16 mouse cellular contexts compared by ENCODE assay signal in genomic region chr16:43111288-43111687, GRCm38 (mm10).
DNase-seq lines count a peak whose midpoint lies in the region; ATAC-seq lines count a peak whose summit lies in the region.
"Had no signal": no experiment of that assay in that cellular context is flagged by ENCODE, and none has a peak within 500 bp of the region (broad histone marks: within the 10 kb centered on the region; RNA-seq: fewer than 3 reads in every experiment).

No protein-coding gene starts in this region.

- no peak overlapping the region for H3K27ac ChIP-seq in midbrain, embryonic 11.5 days (ENCODE audit: low read depth, low read length)
- no peak overlapping the region for H3K27ac ChIP-seq in midbrain, embryonic 14.5 days (replicated peaks; ENCODE audit: low read depth, low read length)
- H3K27ac ChIP-seq: embryonic facial prominence, embryonic 10.5 days; embryonic facial prominence, embryonic 12.5 days; forebrain, embryonic 13.5 days; forebrain, embryonic 15.5 days had no signal

- H3K4me3 ChIP-seq in midbrain, embryonic 11.5 days (ENCODE audit: low read depth, low read length) = no peak overlapping the region
- no peak overlapping the region for H3K4me3 ChIP-seq in midbrain, embryonic 14.5 days (replicated peaks; ENCODE audit: low read depth, low read length)
- H3K4me3 ChIP-seq: embryonic facial prominence, embryonic 10.5 days; embryonic facial prominence, embryonic 12.5 days; forebrain, embryonic 13.5 days; forebrain, embryonic 15.5 days had no signal

- no peaks in the 10 kb centered on the region for H3K36me3 ChIP-seq in midbrain, embryonic 11.5 days (ENCODE audit: control insufficient read depth, insufficient read depth, low read length)
- H3K36me3 ChIP-seq in midbrain, embryonic 14.5 days (ENCODE audit: control insufficient read depth, insufficient read depth, low read length) = no peaks in the 10 kb centered on the region
- H3K36me3 ChIP-seq: embryonic facial prominence, embryonic 10.5 days; embryonic facial prominence, embryonic 12.5 days; forebrain, embryonic 15.5 days had no signal

- WGBS in midbrain, embryonic 11.5 days = 74% methylated on average over 1 of the region's 1 CpGs
- 86% methylated on average over 1 of the region's 1 CpGs for WGBS in midbrain, embryonic 14.5 days

- H3K9me3 ChIP-seq in midbrain, embryonic 11.5 days (ENCODE audit: control insufficient read depth, low read length) = no peaks in the 10 kb centered on the region
- H3K9me3 ChIP-seq in midbrain, embryonic 14.5 days (ENCODE audit: control insufficient read depth, low read length) = no peaks in the 10 kb centered on the region
- H3K9me3 ChIP-seq: embryonic facial prominence, embryonic 10.5 days; embryonic facial prominence, embryonic 12.5 days; forebrain, embryonic 13.5 days; forebrain, embryonic 15.5 days had no signal

- H3K4me1 ChIP-seq in midbrain, embryonic 11.5 days (ENCODE audit: control insufficient read depth, insufficient read depth, low read length) = no peaks in the 10 kb centered on the region
- no peaks in the 10 kb centered on the region for H3K4me1 ChIP-seq in midbrain, embryonic 14.5 days (ENCODE audit: control insufficient read depth, insufficient read depth, low read length)
- H3K4me1 ChIP-seq: embryonic facial prominence, embryonic 12.5 days; forebrain, embryonic 13.5 days; forebrain, embryonic 15.5 days had no signal

- no peaks in the 10 kb centered on the region for H3K27me3 ChIP-seq in midbrain, embryonic 11.5 days (ENCODE audit: control insufficient read depth, insufficient read depth, low read length)
- no peaks in the 10 kb centered on the region for H3K27me3 ChIP-seq in midbrain, embryonic 14.5 days (ENCODE audit: control insufficient read depth, insufficient read depth, low read length)
- H3K27me3 ChIP-seq: embryonic facial prominence, embryonic 12.5 days; forebrain, embryonic 13.5 days; forebrain, embryonic 15.5 days had no signal

- H3K4me2 ChIP-seq in midbrain, embryonic 11.5 days = no peak overlapping the region
- no peak overlapping the region for H3K4me2 ChIP-seq in midbrain, embryonic 14.5 days (ENCODE audit: low read length)
- H3K4me2 ChIP-seq: embryonic facial prominence, embryonic 12.5 days; forebrain, embryonic 13.5 days; forebrain, embryonic 15.5 days had no signal

- no peak overlapping the region for H3K9ac ChIP-seq in midbrain, embryonic 11.5 days (ENCODE audit: low read length)
- H3K9ac ChIP-seq in midbrain, embryonic 14.5 days (replicated peaks; ENCODE audit: low read length) = no peak overlapping the region
- H3K9ac ChIP-seq: embryonic facial prominence, embryonic 12.5 days; forebrain, embryonic 13.5 days; forebrain, embryonic 15.5 days; forebrain, postnatal 0 days had no signal

- no peak for ATAC-seq in midbrain, embryonic 11.5 days (ENCODE audit: low FRiP score)
- ATAC-seq in midbrain, embryonic 14.5 days (ENCODE audit: low FRiP score, low TSS enrichment) = no peak
- ATAC-seq: forebrain, embryonic 13.5 days; forebrain, embryonic 15.5 days; forebrain, postnatal 0 days had no signal

- DNase-seq in cerebellum, adult 18-20 months = peak; percentile 52 to 60
- no peak for DNase-seq in cerebellum, adult 11 months
- peak; percentile 52 for DNase-seq in cerebellum, adult 9-11 months
- DNase-seq in cerebellum, postnatal 14 days = no peak
- DNase-seq in midbrain, embryonic 11.5 days (ENCODE audit: low spot score, missing footprints) = peak; percentile 8
- no peak for DNase-seq in midbrain, embryonic 14.5 days
- no peak for DNase-seq in frontal cortex, postnatal 14 days (ENCODE audit: low spot score in 2 of 2)
- DNase-seq: adrenal gland, adult 2 months; adrenal gland, postnatal 10 days; adrenal gland, postnatal 25 days; cerebellum, adult 8-10 months; forebrain, postnatal 0 days had no signal

Comparison
In these comparisons a context has a peak if more than half of its experiments do, and no peak if none do; other contexts are left out.
1. DNase-seq: peak in cerebellum, adult 18-20 months (2 of 2), cerebellum, adult 9-11 months (single experiment) and midbrain, embryonic 11.5 days (single experiment); none in cerebellum, adult 11 months (single experiment), cerebellum, postnatal 14 days (0 of 2), midbrain, embryonic 14.5 days (single experiment) and frontal cortex, postnatal 14 days (0 of 2).